In genomic region chr2:153345454-153346220, GRCm38 (mm10) we compare ENCODE assay signal across 1 mouse cellular context.
TF ChIP-seq lines count a peak whose summit lies in the region.

TSS of gene Asxl1 (plus strand) at chr2:153345829.

TF ChIP-seq in MEL, 35 proteins besides CTCF, POLR2A, EP300 and RAD21 (continued from another document):
- no peak for TF ChIP-seq POLR2AphosphoS5 (IDR thresholded peaks at IDR 0.05; ENCODE audit: borderline replicate concordance, low read depth, low read length)
- TF ChIP-seq NRF1 (IDR thresholded peaks at IDR 0.05; ENCODE audit: insufficient read depth, low read depth, low read length, poor library complexity, severe bottlenecking): peak; percentile 40; the same call in 1 of the 2 replicates
